Mouse (Mus musculus) embryo, embryonic 11.5 days (tissue): Measurements from ENCODE around the gene Poldip2.
A peak's percentile ranks its signal among the peaks of the same experiment; 100 is the strongest.

Experiments
- DNase-seq: peaks from one replicate; pipeline ENCODE4 v3.0.0-alpha.2; 2012; ENCODE audit warnings: low read depth, low spot score

Poldip2 gene

DNA sequence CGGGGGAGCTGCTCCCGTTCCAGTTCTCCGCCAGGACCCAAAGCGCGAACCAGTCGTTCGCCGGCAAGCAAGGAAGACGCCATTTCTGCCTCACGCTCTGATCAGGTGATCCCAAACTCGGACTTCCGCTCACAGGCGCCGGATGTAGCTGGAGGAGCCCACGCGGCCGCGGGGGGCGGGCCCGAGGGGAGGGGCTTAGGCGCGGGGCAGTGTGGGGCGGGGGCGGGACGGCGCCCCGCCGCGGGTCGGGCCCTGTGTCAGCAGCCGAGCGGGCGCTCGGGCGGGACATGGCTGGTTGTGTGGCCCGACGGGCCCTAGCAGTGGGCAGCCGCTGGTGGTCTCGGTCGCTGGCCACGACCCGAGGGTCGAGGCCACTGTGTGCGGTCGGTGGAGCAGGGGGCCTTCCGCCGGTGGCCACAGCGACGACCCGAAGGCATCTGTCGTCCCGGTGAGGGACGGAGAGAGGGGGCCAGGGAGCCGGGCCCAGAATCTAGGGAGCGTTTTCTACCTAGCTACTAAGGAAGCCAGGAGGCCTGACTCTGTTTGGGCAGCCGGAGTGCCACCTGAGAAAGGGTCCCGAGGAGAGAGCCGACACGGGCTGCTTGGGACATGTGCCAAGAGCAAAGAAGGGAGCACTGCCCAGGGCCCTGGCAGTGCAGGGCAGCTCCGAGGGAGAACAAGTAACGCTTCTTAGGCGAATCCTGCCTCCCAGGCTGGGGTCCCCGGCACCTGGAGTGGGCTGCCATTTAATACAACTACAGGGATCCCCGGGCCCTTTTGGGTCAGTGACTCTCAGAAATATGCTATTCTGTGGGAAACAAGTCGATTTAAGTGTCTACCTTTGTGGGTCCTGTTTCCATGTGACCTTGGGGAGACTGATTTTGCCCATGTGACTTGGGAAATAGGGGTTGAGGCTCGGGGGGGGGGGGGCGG, at the start of gene Poldip2, which contains the start of gene Tmem199:
TSS of gene Poldip2 (plus strand) at position 169 of the 933 bp plus-strand sequence.
TSS of gene Tmem199 (minus strand) at position 148 of the 933 bp plus-strand sequence.
- peak; percentile 88 for DNase-seq

DNA sequence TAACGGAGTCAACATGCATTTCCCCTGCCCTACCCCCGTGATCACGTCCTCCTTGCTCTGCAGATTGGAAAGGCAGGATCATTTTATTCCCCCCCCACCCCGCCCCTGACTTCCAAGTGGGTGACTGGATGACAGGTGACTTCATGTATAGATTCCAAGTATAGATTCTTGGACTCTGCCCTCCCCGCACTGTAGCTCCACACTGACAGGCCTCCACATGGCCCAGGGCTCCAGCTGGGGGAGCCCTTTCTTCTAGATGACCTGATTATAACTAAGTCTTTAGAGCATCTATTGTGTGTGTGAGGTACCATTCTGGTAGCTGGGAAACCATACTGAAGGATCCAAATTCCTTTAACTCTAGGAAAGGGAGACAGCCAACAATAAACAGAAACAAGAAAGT, 49.3 kb upstream of the Poldip2 start:
- DNase-seq: no peak

DNA sequence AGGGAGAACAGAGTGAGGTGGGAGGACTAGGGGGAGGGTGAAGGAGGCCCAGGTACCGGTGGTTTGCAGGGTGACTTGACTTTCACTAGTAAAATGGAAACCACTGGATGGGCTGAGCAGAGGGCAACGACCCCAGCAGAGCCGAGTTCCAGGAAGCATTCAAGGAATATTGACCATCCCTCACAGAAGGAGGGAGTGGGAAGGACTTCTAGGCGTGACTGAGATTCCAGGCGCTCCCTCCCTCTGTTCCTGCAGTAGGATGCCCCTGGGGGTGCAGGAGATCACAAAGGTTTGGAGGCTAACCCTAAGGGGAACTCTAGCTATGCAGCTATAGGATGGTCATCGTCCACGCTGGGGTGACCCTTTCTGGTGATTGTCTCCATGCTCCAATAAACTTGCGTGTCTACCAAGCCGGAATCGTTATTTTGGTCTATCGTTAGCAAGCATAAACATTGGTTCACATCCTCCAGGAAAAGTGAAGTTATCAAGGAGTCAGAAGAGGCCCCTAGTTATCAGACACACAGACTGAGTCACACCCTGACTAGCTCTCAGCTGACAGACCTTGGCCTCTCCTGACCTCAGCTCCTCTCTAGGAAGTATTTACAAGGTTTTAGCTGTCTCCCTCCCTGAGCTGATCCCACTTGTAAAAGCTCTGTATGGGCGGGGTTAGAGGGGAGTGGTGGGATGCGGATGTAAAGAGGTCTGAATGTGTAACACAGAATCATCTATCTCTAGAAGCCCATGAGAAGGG, 48.5 kb upstream of the Poldip2 start:
- DNase-seq: no peak

DNA sequence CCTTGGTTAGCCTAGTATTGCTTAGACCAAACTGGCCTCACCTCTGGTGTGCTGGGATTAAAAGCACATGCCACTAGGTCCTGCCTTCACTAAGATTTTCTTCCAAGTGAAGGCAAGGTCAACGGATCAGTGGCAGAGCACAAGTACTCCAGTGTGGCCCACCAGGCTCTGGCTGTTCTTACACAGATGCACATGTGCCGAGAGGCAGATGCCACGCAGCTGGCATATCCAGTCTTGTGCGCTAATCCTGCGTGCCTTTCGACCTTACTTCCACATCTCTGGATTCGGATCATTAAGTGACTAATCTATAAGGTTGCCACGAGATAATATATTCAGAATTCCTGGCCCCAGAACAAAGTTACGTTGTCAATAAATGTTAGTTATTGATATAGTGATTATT, 46.9 kb upstream of the Poldip2 start:
- DNase-seq: no peak

DNA sequence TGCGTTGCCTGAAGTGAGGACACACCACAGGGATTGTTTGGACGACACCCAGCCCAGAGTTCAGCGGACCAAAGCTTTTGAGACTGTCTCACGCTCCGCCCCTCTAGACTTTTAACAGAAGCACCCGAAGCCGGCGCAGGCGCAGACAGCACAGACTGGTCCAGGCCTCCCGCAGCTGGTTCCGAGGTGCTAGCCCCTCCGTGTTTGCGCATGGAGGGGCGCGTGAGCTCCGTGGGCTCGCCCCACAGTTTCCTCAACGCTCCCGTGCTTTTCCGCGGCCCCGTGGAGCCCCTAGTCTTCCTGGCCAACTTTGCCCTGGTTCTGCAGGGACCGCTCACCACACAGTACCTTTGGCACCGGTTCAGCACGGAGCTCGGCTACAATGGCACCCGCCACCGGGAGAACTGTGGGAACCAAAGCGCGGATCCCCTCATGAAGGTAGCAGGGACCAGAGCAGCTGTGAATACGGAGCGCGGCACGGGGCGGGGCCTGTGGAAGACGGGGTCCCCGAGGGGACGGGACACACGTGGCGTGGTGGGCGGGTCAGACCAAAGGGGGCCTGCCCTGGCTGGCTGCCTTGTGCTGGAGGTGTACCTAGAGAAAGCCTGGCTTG, 46.3 kb upstream of the Poldip2 start, which contains the start of gene Slc46a1:
TSS of gene Slc46a1 (plus strand) at position 130 of the 613 bp plus-strand sequence.
- peak; percentile 75 for DNase-seq

DNA sequence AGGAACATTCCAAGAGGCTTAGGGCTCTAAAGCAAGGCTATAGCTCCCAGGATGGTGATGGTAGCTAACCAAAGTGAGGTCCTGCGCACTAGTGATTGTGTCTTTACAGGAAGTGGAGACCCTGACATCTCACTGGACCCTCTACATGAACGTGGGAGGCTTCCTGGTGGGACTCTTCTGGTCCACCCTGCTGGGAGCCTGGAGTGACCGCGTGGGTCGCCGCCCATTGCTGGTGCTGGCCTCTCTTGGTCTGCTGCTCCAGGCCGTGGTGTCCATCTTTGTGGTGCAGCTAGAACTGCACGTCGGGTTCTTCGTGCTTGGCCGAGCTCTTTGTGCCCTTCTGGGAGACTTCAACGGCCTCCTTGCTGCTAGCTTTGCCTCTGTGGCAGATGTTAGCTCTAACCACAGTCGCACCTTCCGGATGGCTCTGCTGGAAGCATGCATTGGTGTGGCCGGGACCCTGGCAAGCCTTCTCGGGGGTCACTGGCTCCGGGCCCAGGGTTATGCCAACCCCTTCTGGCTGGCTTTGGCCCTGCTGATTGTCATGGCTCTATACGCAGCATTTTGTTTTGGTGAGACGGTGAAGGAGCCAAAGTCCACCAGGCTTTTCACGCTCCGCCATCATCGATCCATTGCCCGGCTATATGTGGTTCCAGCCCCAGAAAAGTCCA, 45.6 kb upstream of the Poldip2 start:
- no peak for DNase-seq

DNA sequence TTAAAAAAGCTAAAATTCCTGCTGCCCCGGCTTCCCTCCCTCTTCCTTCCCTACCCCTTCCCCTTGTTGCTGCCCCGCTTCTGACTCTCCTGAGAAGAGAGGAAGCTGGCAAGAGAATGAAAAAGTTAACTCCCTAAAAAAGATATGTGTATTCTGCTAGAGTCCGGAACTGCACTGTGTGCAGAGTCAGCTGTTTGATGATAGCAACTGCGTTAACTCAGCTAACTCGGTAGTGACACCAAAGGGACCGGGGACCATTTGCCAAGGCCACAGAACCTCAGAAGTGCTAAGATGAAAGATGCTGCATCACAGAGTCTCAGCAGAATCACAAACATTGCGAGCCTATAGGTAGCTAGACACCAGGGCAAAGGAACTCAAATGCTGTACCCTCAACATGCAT, 44.5 kb upstream of the Poldip2 start:
- DNase-seq: no peak

DNA sequence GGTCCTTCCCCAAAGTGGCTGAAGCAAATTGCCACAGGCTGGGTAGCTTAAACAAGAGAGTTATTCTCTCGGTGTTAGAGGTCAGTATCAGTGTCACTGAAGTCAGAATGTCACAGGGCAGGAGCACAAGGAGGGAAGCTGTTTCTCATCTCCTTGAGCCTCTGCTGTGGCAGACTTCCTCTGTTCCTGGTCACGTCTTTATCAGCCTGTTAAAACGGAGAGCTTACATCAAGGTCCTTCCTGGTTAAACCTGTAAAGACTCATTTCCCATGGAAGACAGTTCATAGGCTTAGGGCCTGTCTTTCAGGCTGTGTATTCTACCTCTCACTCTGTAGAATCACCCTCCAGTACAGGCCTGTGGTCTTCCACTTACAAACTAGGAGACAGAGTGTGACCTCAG, 44.1 kb upstream of the Poldip2 start:
- no peak for DNase-seq

DNA sequence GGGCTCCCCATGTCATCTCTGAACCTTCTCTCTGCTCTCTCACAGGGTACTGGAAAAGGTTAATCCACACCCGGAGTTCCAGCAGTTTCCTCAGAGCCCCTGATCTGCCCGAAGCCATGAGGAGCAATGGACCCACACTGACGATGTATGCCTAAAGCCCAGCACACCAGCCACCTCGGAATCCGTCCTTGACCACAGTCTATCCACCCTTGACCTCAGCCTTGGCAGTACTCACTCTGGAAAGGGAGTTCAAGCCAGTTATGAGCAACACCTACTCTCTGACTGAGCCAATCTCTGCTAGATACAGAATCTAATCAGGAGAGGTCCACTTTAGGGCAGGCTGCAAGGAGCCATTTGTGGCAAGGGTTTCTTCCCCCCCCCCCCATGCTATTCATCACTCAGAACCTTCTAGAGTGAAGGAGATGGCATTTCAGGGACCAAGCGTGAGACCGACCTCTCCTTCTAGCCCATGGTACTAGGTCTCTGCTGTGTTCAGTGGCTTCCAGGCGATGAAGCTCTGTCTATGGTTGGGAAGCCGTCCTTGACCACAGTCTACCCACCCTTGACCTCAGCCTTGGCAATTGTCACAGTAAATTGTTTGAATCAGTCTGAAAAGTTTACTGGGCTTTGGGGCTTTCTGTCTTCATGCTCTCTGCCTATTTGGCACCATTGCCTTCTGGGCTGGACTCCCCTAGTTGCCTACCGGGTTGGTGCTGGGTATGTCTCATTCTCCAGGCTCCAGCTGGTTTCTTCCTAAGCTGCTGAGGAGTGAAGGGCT, 40.5 kb upstream of the Poldip2 start:
- DNase-seq: no peak

DNA sequence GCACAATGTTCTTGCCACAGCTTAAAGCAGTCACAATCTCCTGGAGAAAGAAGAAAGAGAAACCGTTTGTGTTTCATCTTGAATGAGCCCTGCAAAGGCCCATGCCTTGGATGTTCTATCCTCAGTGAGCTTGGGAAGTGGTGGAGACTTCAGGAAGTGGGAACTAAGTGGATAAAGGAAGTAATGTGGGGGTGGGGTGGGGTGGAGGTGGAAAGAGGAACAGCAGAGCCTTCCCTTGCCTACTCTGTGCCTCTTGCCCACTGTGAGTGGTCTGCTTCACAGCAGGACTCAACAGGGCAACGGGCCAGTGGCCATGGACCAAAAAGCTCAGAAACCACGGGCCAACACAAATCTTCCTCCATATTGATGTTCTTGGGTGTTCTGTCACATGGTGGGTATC, 36.7 kb upstream of the Poldip2 start:
- no peak for DNase-seq

DNA sequence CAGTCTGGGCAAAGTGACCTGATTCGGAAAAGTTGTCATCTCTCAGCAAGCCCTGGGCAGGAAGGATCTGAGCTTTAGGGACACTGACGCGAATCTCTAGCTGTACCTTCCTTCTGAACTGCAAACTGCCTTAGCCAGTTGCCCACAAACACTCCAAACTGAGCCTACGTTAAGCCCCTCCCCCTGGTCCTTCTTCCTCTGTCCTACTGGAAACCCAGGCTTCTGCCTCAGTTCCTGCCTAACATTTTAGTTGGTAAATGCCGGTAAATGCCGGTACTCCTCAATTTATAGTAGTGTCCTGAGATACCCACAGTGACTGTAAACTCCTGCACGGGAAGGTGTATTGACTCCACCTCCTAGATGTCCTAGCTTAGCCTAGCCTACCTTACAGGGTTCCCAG, 28.4 kb upstream of the Poldip2 start:
- no peak for DNase-seq

DNA sequence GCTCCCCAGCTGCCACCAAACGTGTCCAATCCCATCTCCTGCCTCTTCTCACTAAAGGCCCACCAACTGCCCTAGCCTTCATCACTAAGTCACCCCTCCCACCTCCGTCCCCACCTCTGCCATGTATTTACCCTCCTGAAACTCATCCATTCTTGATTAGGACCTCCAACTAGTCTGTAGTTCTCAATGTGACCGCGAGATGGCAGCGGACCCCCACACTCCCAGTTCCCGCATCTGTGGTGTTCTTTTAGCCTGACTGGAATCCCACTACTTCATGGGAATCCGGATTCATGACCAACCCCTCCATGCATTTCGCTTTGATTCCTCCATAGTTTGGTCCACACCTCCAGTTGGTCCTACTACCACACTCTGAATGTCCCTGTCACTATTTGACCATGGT, 23.8 kb upstream of the Poldip2 start:
- no peak for DNase-seq

DNA sequence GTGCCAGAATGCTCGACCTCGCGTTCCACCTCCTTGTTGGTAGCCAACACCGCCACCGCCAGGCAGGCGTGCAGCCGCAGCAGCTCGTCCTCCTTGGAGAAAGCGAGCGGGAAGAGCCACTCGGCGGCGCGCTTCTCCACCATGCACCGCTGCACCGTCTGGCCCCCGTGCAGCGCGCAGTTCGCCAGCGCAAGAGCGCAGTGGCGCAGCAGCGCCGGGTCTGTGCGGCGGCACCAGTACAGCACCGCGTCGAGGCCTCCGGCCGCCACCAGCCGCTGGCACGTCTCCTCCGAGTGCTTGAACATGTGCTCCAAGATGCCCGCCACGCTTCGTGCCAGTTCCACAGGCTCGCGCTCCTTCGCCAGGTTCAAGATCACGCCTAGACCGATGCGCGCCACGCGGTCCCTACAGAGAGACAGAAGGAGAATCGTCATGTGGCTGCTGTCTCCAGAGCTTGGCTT, 21.2 kb upstream of the Poldip2 start:
- DNase-seq: no peak

DNA sequence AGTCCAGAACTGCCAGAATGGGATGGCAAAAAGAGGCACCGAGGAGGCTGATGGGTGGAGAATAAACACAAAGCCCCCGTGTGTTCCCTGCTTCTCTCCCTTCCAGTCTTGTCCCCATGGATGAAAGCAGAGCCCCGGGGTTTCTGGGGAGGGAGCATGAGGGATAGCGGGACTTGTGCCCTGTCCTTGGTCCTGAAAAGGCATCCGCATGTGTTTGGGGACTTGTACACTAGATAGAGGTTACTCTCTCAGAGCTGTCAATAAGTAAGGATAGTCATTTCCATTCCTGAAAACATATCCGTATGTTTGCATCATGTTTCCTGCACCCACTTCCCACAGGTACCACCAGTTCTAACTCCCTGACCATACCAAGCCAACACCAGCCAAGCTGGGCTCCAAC, 16.1 kb upstream of the Poldip2 start:
- DNase-seq: no peak

DNA sequence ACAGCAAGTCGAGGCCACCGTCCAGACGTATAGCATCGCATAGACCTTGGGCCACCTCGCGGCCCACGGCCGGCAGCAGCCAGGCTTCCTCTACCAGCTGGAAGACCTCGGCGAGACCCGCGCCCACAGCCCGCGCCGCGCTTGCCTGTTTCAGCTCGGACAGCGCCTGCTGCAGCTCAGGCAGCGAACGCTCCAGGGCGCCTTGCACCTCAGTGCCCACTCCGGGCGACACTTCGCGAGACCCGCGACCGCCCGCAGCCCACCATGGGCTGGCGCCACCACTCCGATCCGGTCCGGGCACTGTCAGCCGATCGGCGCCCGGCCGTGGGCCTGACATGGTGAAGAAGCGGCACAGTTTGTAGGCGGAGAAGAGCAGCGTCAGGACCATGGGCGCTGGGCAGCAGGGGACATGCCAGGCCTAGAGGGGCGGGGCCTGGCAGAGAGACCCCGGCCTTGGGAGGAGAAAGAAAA, 14.9 kb upstream of the Poldip2 start:
- no peak for DNase-seq

DNA sequence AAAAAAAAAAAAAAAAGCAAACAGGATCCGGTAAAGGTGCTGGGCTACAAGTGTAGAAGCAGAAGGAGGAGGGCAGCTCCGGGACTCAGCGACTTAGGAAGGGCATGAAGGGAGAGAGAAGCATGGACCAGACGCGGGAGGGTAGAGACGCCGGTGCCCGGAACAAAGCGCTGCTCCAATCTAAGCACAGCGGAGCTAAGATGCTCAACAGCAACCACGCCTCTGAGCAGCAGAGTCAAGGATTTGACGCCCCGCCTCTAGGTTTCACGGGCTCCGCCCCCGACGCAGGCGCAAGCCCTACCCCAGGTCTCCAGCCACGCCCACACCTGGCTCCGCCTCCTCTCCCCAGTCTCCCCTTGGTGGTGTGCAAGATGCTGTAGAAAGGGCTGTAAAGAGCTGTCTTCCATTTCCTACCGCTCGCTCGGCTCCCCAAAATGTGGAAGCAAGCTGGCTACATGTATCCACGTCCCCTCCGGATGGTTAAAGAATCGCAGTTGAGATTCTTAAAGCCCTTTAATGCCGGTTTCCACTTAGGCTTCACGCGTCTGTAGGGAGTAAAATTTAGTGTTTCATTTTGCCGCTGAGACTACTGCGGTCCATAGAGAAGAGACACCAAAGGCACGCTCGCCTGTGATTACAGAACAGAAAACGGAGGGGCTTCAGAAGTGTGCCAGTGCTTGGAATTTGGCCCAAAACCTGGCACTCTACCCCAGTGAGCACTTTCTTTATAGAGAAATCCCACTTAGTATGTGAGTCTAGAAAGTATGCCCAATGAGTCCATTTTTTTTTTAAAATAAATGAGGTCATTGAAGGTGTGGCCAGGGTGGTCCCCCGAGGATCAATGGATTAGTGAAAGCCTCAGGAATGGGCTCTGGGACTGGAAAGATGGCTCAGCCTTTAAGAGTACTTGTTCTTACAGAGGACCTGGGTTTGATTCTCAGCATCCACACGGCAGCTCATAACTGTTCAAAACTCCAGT, 14.2 kb upstream of the Poldip2 start, which contains the start of gene Sarm1:
TSS of gene Sarm1 (minus strand) at position 211 of the 979 bp plus-strand sequence.
- DNase-seq: peak; percentile 91

DNA sequence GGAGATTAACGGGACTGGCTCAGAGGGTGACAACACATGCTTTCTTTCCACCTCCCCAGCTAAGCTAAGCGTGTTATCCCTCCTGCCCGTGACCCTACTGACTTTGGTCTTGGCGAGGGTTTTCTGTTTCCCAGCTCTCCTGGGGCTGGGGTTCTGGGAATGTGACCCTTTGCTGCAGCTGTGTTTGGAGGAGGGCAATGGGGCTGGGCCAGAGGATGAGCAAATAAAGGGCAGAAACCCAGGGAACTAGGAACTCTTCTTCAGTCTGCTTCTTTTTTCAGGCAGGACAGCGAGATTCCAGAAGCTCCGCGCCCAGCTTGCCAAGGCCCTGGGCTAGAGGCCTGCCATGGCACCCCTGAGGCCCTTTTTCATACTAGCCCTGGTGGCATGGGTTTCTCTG, 13.0 kb upstream of the Poldip2 start, which contains the start of gene Vtn:
TSS of gene Vtn (plus strand) at position 88 of the 400 bp plus-strand sequence.
- no peak for DNase-seq

DNA sequence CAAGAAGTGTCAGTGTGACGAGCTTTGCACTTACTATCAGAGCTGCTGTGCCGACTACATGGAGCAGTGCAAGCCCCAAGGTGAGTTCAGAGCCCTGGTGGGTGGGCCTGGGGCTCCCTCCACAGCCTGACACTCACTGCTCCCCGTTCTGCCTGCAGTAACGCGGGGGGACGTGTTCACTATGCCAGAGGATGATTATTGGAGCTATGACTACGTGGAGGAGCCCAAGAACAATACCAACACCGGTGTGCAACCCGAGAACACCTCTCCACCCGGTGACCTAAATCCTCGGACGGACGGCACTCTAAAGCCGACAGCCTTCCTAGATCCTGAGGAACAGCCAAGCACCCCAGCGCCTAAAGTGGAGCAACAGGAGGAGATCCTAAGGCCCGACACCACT, 12.4 kb upstream of the Poldip2 start:
- DNase-seq: no peak

DNA sequence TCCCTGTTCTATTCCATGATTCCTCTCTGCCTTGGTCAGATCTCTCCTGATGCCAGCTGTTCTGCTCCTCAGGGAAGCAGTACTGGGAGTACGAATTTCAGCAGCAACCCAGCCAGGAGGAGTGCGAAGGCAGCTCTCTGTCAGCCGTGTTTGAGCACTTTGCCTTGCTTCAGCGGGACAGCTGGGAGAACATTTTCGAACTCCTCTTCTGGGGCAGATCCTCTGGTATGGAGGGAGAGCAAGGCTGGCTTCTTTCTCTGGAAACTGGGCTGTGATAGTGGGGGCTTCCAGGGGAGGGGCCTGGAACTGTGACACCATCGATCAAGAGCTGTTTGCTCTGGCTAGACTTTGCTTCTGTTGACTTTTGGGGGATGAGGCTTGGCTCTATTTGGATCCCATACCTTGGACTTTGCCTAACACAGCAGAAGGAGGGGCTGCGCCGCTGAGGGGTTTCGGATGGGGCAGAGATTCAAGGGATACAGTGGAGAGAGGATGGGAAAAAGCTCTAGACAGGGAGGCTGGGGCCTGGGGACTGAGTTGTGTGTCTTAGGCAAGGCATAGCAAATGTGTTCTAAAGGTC, 11.3 kb upstream of the Poldip2 start:
- no peak for DNase-seq
